Mouse (Mus musculus): ENCODE data around the gene Ccser2.
"Not testable (repeated sequence)": the region's sequence is repeated elsewhere in the genome, so short reads cannot be mapped to it uniquely, and the experiment has no call there.

Ccser2 gene

GRCm38 (mm10) chr14:36968628-36969147 is at the start of gene Ccser2:
Ccser2 (minus strand) TSS chr14:36968777.
- DNase-seq: peak; percentile 100

GRCm38 (mm10) chr14:37015894-37016293 is 47.3 kb upstream of the Ccser2 start:
- DNase-seq: no peak

- no peak for DNase-seq
Observed at GRCm38 (mm10) chr14:37013644-37014043, 45.1 kb upstream of the Ccser2 start.

- DNase-seq: no peak
Observed at GRCm38 (mm10) chr14:37009686-37010085, 41.1 kb upstream of the Ccser2 start.

GRCm38 (mm10) chr14:37006489-37006888 is 37.9 kb upstream of the Ccser2 start:
- no peak for DNase-seq

GRCm38 (mm10) chr14:37005865-37006264 is 37.3 kb upstream of the Ccser2 start:
- DNase-seq: no peak

- no peak for DNase-seq
Observed at GRCm38 (mm10) chr14:37003431-37004095, 35.0 kb upstream of the Ccser2 start.

- DNase-seq: no peak
Observed at GRCm38 (mm10) chr14:37002852-37003251, 34.3 kb upstream of the Ccser2 start.

GRCm38 (mm10) chr14:37000780-37001179 is 32.2 kb upstream of the Ccser2 start:
- not testable (repeated sequence) for DNase-seq

GRCm38 (mm10) chr14:36989784-36990183 is 21.2 kb upstream of the Ccser2 start:
- no peak for DNase-seq

- DNase-seq: no peak
Observed at GRCm38 (mm10) chr14:36985693-36986092, 17.1 kb upstream of the Ccser2 start.

- DNase-seq: no peak
Observed at GRCm38 (mm10) chr14:36975019-36975418, 6.4 kb upstream of the Ccser2 start.

- no peak for DNase-seq
Observed at GRCm38 (mm10) chr14:36971211-36971610, 2.6 kb upstream of the Ccser2 start.

- no peak for DNase-seq
Observed at GRCm38 (mm10) chr14:36969861-36970420, 1.4 kb upstream of the Ccser2 start.

GRCm38 (mm10) chr14:36968076-36968627 is 425 bp downstream of the Ccser2 start:
- peak; percentile 58 to 62 for DNase-seq

- no peak for DNase-seq
Observed at GRCm38 (mm10) chr14:36965421-36965820, 3.2 kb downstream of the Ccser2 start.

- DNase-seq: peak in 1 of 2 experiments; percentile 11
Observed at GRCm38 (mm10) chr14:36962477-36962876, 6.1 kb downstream of the Ccser2 start.

GRCm38 (mm10) chr14:36957719-36958118 is 10.9 kb downstream of the Ccser2 start:
- DNase-seq: no peak

- DNase-seq: no peak
Observed at GRCm38 (mm10) chr14:36957261-36957660, 11.3 kb downstream of the Ccser2 start.

- no peak for DNase-seq
Observed at GRCm38 (mm10) chr14:36956717-36957116, 11.9 kb downstream of the Ccser2 start.

- peak; percentile 14 to 24 for DNase-seq
Observed at GRCm38 (mm10) chr14:36952687-36953426, 15.7 kb downstream of the Ccser2 start.

- peak; percentile 42 to 49 for DNase-seq
Observed at GRCm38 (mm10) chr14:36952142-36952541, 16.4 kb downstream of the Ccser2 start.

GRCm38 (mm10) chr14:36942716-36943115 is 25.9 kb downstream of the Ccser2 start:
- no peak for DNase-seq
